Mouse (Mus musculus): Measurements from ENCODE around the gene Gosr2. TPM values are rescaled to one million over a fixed set of nuclear protein-coding genes. Genes with fewer than 3 reads are reported as not detected.
"Not testable (repeated sequence)": the region's sequence is repeated elsewhere in the genome, so short reads cannot be mapped to it uniquely, and the experiment has no call there.

The Gosr2 gene
- polyA plus RNA-seq, 1 experiment, result 87.4 TPM

DNA sequence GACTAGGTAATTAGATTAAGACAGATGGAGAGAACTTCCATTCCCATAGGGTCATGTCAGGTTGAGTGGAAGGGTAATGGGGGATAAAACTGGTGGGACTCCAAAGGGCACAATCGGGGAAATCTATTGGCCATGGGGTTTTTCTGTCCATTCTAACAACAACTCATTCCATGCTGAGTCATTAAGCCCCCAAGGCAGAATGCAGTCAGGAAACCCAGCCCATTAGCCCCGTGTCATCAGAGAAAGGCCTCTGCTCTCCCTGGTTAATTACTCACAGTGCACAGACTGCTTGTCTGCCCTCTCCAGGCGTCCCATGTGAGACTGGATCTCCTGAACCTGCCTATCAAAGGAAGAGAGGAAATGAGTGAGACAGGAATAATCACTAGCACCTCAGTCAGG, 8.7 kb downstream of the Gosr2 start:
- 41% methylated on average over 3 of the region's 3 CpGs for WGBS
- Histone ChIP-seq H3K27me3 (ENCODE audit: control insufficient read depth, insufficient read depth, low read length) (no peaks in the 10 kb centered on the region; the same call in 1 of the 2 replicates), H3K27ac (ENCODE audit: insufficient read depth, low read length) (no peak overlapping the region), H3K4me1 (ENCODE audit: control insufficient read depth, insufficient read depth, low read length) (peaks cover 4% of the 10 kb centered on the region; the same call in 1 of the 2 replicates), H3K4me3 (replicated peaks; ENCODE audit: insufficient read depth, low read depth, low read length) (no peak overlapping the region)
- TF ChIP-seq POLR2A (IDR thresholded peaks at IDR 0.05; ENCODE audit: borderline replicate concordance, insufficient read depth, low read length) (no peak), CTCF (IDR thresholded peaks at IDR 0.05; ENCODE audit: borderline replicate concordance, insufficient read depth, low read depth, low read length) (no peak)
- DNase-seq, result no peak

DNA sequence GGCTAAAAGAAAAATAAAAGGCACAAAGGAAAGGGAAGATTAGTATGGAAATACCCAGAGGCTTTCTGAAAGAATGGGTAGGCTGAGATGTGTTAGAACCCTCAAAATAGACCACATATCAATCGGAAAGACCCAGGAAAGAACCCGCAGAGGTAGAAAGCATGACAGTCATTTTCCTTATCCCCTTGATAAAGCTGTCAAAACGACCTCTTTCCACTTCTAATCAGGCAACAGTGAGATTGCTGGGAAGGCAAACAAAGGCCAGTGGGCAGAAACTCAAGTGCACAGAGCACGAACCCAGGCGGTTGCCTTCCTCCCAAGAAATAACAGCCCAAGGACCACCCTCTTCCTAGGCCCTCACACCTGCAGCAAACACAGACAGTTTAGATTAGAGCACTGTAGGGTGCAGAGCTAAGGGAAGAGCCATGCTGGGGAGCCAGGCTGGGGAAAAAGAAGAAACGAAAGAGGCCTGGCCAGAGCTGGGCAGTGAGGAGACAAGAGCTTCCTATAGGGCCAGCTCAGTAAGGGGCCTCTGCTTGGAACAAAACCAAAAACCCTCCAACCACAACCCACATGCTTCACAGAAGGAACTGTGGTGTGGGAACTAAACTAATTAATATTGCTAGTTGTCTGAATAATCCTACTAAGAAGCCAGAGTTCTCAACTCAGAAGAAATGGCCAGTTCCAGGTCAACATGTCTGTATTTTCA, 9.3 kb downstream of the Gosr2 start:
- no peaks in the 10 kb centered on the region; the same call in 1 of the 2 replicates for H3K27me3 ChIP-seq (ENCODE audit: control insufficient read depth, insufficient read depth, low read length)
- 43% methylated on average over 6 of the region's 6 CpGs for WGBS
- DNase-seq, result no peak
- H3K4me1 ChIP-seq (ENCODE audit: control insufficient read depth, insufficient read depth, low read length), result peaks cover 4% of the 10 kb centered on the region; the same call in 1 of the 2 replicates
- H3K4me3 ChIP-seq (replicated peaks; ENCODE audit: insufficient read depth, low read depth, low read length), result no peak overlapping the region
- TF ChIP-seq POLR2A (IDR thresholded peaks at IDR 0.05; ENCODE audit: borderline replicate concordance, insufficient read depth, low read length) (no peak), CTCF (IDR thresholded peaks at IDR 0.05; ENCODE audit: borderline replicate concordance, insufficient read depth, low read depth, low read length) (no peak)
- H3K27ac ChIP-seq (ENCODE audit: insufficient read depth, low read length), result no peak overlapping the region

DNA sequence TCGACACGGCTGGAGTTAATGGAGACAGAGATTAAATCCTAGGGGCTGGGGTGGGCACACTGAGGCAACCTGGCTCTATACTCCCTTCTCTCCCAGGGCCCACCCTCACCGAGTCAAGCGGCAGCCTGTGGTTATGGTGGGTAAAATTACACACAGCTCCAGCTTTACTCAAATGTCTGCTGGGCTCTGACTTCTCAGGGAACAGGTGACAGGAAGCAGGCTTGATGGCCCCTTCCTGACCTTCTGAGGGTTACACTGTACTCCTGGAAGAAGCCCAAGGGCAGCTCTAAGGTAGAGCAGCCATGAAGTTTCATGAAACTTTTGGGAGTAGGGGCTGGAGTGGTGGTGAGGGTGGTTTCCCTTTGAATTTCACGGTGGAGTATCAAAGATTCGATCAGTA, 11.0 kb downstream of the Gosr2 start:
- Histone ChIP-seq H3K27me3 (ENCODE audit: control insufficient read depth, insufficient read depth, low read length) (no peaks in the 10 kb centered on the region; the same call in 1 of the 2 replicates), H3K4me1 (ENCODE audit: control insufficient read depth, insufficient read depth, low read length) (peaks cover 4% of the 10 kb centered on the region; the same call in 1 of the 2 replicates), H3K27ac (ENCODE audit: insufficient read depth, low read length) (no peak overlapping the region), H3K4me3 (replicated peaks; ENCODE audit: insufficient read depth, low read depth, low read length) (no peak overlapping the region)
- DNase-seq, result no peak
- TF ChIP-seq CTCF (IDR thresholded peaks at IDR 0.05; ENCODE audit: borderline replicate concordance, insufficient read depth, low read depth, low read length) (no peak), POLR2A (IDR thresholded peaks at IDR 0.05; ENCODE audit: borderline replicate concordance, insufficient read depth, low read length) (no peak)
- 89% methylated on average over 6 of the region's 6 CpGs for WGBS

DNA sequence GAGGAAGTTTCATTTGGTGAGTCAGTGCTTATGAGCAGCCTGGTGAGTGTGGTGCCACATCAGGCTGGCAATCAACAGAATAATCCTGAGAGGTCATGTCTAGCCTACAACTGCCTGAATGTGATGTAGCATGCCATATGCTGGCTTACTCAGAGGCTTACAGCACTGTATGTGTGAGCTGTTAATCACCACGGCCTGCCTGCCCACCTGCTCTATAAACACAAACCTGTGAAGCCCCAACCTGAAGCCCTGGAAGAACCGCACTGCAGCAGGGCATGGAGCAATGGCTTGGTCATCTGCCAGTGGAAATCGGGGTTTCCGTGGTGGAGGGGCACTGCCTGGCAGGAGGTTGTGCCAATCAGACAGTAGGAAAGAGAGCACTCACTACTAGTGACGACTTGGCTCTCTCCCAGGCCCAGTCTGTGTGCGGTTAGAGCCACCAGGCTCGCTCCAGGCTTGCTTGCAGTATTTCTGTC, 12.4 kb downstream of the Gosr2 start:
- DNase-seq, result peak in 1 of 2 experiments; percentile 27
- H3K4me1 ChIP-seq (ENCODE audit: control insufficient read depth, insufficient read depth, low read length), result peaks cover 4% of the 10 kb centered on the region; the same call in 1 of the 2 replicates
- no peaks in the 10 kb centered on the region for H3K27me3 ChIP-seq (ENCODE audit: control insufficient read depth, insufficient read depth, low read length)
- no peak overlapping the region for H3K27ac ChIP-seq (ENCODE audit: insufficient read depth, low read length)
- no peak for TF ChIP-seq POLR2A (IDR thresholded peaks at IDR 0.05; ENCODE audit: borderline replicate concordance, insufficient read depth, low read length)
- no peak for TF ChIP-seq CTCF (IDR thresholded peaks at IDR 0.05; ENCODE audit: borderline replicate concordance, insufficient read depth, low read depth, low read length)
- WGBS, result 13% methylated on average over 7 of the region's 7 CpGs
- no peak overlapping the region for H3K4me3 ChIP-seq (replicated peaks; ENCODE audit: insufficient read depth, low read depth, low read length)

DNA sequence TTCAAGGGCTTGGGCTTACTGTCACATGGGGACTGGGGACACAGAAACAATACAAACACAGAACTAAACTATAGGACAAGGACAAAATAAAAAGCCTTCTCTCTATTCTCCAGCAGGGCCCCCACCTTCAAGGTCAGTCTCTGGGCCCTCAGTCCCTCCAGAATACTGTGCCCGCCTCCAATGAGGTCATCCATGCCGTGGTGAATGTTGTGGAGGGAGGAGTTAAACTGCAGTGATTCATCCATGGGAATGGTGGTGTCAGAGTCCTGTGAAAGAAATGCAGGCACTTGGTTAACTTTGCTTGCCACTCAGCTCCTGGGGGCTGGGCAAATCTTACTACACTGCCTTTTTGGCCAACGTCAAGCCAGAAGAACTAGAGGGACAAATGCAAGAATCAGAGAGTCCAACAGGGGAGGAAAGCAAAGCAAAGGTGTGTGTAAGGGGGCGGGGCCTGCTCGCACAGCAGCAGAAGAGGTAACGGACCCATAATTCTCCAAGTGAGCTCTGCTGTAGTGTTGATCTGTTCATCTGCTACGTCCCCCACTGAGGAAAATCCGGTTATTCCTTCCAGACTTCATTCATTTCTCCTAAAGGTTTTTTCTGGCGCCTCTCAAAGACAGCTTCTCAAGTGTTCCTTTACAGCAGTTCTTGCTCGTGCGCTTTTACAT, 13.9 kb downstream of the Gosr2 start:
- TF ChIP-seq CTCF (IDR thresholded peaks at IDR 0.05; ENCODE audit: borderline replicate concordance, insufficient read depth, low read depth, low read length) (no peak), POLR2A (IDR thresholded peaks at IDR 0.05; ENCODE audit: borderline replicate concordance, insufficient read depth, low read length) (no peak)
- Histone ChIP-seq H3K4me1 (ENCODE audit: control insufficient read depth, insufficient read depth, low read length) (no peaks in the 10 kb centered on the region), H3K27ac (ENCODE audit: insufficient read depth, low read length) (no peak overlapping the region), H3K4me3 (replicated peaks; ENCODE audit: insufficient read depth, low read depth, low read length) (no peak overlapping the region), H3K27me3 (ENCODE audit: control insufficient read depth, insufficient read depth, low read length) (no peaks in the 10 kb centered on the region)
- DNase-seq, result no peak
- 90% methylated on average over 11 of the region's 11 CpGs for WGBS

DNA sequence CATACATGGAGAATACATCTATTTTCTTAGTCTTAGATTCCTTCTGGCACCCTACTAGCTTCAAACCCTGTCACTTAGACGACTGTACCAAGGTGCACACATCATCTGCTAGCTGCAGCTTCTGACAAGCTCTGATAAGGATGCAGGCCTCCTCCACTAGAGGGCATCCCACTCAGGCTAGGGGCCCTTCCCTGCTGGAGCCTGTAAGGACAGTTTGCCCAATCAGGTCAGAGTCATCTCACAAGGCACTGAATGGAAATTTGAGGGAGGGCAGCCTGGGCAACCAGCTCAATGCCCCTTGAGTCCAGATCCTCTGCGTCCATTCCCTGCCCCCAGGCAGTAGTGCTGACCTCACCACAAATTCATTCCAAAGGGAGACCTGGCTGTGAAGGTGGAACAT, 20.7 kb downstream of the Gosr2 start:
- H3K4me3 ChIP-seq (replicated peaks; ENCODE audit: insufficient read depth, low read depth, low read length); H3K27ac ChIP-seq (ENCODE audit: insufficient read depth, low read length); H3K4me1 ChIP-seq (ENCODE audit: control insufficient read depth, insufficient read depth, low read length); H3K27me3 ChIP-seq (ENCODE audit: control insufficient read depth, insufficient read depth, low read length): not testable (repeated sequence)
- 43% methylated on average over 2 of the region's 2 CpGs for WGBS
- TF ChIP-seq CTCF (IDR thresholded peaks at IDR 0.05; ENCODE audit: borderline replicate concordance, insufficient read depth, low read depth, low read length), result peak; percentile 49; the same call in 1 of the 2 replicates
- DNase-seq, result peak; percentile 36 to 39

DNA sequence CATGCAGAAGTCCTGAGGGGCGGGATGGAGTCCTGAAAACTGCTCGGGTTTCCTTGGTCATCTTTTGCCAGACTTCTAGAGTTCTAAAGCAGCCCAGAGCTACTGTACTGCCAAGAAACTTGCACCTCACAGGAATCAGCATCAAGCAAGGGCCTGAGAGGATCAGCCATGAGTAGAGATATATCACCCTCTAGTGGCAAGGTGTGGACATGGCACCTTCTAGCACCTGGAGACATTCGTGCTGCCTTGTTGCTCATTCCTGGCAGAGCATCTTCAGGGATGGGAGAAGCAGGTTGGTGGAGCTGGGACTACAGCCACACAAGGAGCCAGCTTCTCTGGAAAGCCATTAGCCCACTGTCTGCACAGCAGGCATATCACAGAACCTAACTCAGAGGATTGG, 22.1 kb downstream of the Gosr2 start:
- TF ChIP-seq CTCF (IDR thresholded peaks at IDR 0.05; ENCODE audit: borderline replicate concordance, insufficient read depth, low read depth, low read length), result peak; percentile 97
- no peak for TF ChIP-seq POLR2A (IDR thresholded peaks at IDR 0.05; ENCODE audit: borderline replicate concordance, insufficient read depth, low read length)
- no peaks in the 10 kb centered on the region for H3K4me1 ChIP-seq (ENCODE audit: control insufficient read depth, insufficient read depth, low read length)
- H3K27ac ChIP-seq (ENCODE audit: insufficient read depth, low read length), result no peak overlapping the region
- WGBS, result 17% methylated on average over 3 of the region's 3 CpGs
- H3K4me3 ChIP-seq (replicated peaks; ENCODE audit: insufficient read depth, low read depth, low read length), result no peak overlapping the region
- peak; percentile 68 to 73 for DNase-seq
- H3K27me3 ChIP-seq (ENCODE audit: control insufficient read depth, insufficient read depth, low read length), result no peaks in the 10 kb centered on the region

All from cerebellum, adult 2 months (tissue).